In the genomic region with DNA sequence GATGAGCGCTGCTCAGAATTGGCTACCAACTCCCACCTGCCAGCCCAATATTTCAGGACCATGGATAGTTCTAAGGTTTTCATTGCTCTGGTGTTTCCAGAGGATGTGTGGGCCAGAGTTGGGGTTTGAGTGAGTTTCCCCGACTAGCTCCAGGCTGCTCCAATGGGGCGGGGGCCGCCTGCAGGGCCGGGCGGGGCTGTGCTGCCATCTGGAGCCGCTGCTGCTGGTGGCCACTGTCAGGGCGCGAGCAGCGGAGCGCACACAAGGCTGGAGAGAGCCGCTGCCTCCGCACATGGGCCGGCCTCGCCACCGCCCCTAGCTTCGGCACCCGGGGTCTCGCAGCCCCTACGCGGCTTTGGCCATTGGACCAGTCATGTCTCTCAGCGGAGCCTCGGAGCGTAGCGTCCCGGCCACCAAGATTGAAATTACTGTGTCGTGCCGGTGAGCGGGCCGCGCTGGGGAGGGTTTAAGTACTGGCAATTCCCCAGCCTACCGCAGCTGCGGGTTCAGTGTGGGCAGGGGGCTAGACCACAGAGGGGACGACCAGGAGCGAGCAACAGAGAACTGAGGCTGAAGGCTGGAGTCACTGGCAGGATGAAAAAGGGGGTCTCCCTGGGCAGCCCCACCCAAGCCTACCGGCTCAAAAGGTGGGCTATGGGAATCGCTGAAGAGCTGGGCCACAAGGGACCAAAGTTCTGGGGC, we compare ENCODE assay signal across 8 mouse cellular contexts. TPM values are rescaled to one million over a fixed set of nuclear protein-coding genes. Genes with fewer than 3 reads are reported as not detected.
DNase-seq lines count a peak whose midpoint lies in the region; ATAC-seq lines count a peak whose summit lies in the region.

Gene Cpne9 (plus strand): TSS at position 207 of the 702 bp plus-strand sequence.

- no peaks in the 10 kb centered on the region for H3K9me3 ChIP-seq in lung, embryonic 16.5 days (ENCODE audit: control insufficient read depth, low read length)
- no peaks in the 10 kb centered on the region for H3K9me3 ChIP-seq in midbrain, embryonic 10.5 days (replicated peaks)
- no peaks in the 10 kb centered on the region for H3K9me3 ChIP-seq in stomach, embryonic 16.5 days (replicated peaks; ENCODE audit: control insufficient read depth, low read length)

- DNase-seq in lung, adult 18-20 months: no peak
- peak; percentile 36 for DNase-seq in cerebellum, adult 8-10 months
- DNase-seq in kidney, postnatal 14 days: peak; percentile 27
- DNase-seq in midbrain, embryonic 10.5 days (ENCODE audit: low spot score): peak; percentile 64
- no peak for DNase-seq in ovary, adult 18-20 months (ENCODE audit: low spot score)

- H3K27ac ChIP-seq in lung, embryonic 16.5 days (ENCODE audit: low read length): no peak within 1 kb of the TSS
- no peak within 1 kb of the TSS for H3K27ac ChIP-seq in midbrain, embryonic 10.5 days (replicated peaks)
- H3K27ac ChIP-seq in stomach, embryonic 16.5 days (ENCODE audit: low read length): no peak within 1 kb of the TSS

- no peak within 1 kb of the TSS for H3K9ac ChIP-seq in lung, embryonic 16.5 days (ENCODE audit: low read length)
- H3K9ac ChIP-seq in stomach, embryonic 16.5 days (ENCODE audit: low read length): no peak within 1 kb of the TSS

- peak; percentile 66; the same call in 1 of the 2 replicates for ATAC-seq in lung, embryonic 16.5 days (ENCODE audit: low read depth)
- peak; percentile 60 for ATAC-seq in frontal cortex, adult (ENCODE audit: low TSS enrichment)
- no peak for ATAC-seq in stomach, embryonic 16.5 days (ENCODE audit: insufficient read depth, low FRiP score)

- WGBS in lung, embryonic 16.5 days: 3% methylated on average over 36 of the region's 37 CpGs
- 2% methylated on average over 37 of the region's 37 CpGs for WGBS in midbrain, embryonic 10.5 days
- 2% methylated on average over 37 of the region's 37 CpGs for WGBS in stomach, embryonic 16.5 days

- peak within 1 kb of the TSS; percentile 17 for H3K4me3 ChIP-seq in lung, embryonic 16.5 days (ENCODE audit: low read length)
- peak within 1 kb of the TSS; percentile 45 for H3K4me3 ChIP-seq in midbrain, embryonic 10.5 days
- peak within 1 kb of the TSS; percentile 19 for H3K4me3 ChIP-seq in stomach, embryonic 16.5 days (replicated peaks; ENCODE audit: low read length)

- peak within 1 kb of the TSS; percentile 38 for H3K4me2 ChIP-seq in lung, embryonic 16.5 days (ENCODE audit: low read depth, low read length)
- H3K4me2 ChIP-seq in stomach, embryonic 16.5 days (ENCODE audit: low read depth, low read length): peak within 1 kb of the TSS; percentile 23

- peaks cover 5% of the 10 kb centered on the region; the same call in 1 of the 2 replicates for H3K4me1 ChIP-seq in lung, embryonic 16.5 days (replicated peaks; ENCODE audit: control insufficient read depth, insufficient read depth, low read length)
- peaks cover 30% of the 10 kb centered on the region for H3K4me1 ChIP-seq in midbrain, embryonic 10.5 days
- peaks cover 5% of the 10 kb centered on the region; the same call in 1 of the 2 replicates for H3K4me1 ChIP-seq in stomach, embryonic 16.5 days (ENCODE audit: control insufficient read depth, insufficient read depth, low read length)

- H3K27me3 ChIP-seq in lung, embryonic 16.5 days (ENCODE audit: control insufficient read depth, insufficient read depth, low read depth, low read length): peaks cover 29% of the 10 kb centered on the region
- peaks cover 57% of the 10 kb centered on the region for H3K27me3 ChIP-seq in midbrain, embryonic 10.5 days (ENCODE audit: low read depth, poor library complexity, severe bottlenecking)
- H3K27me3 ChIP-seq in stomach, embryonic 16.5 days (ENCODE audit: control insufficient read depth, insufficient read depth, low read length): peaks cover 31% of the 10 kb centered on the region

- peaks cover 3% of the 10 kb centered on the region; the same call in 1 of the 2 replicates for H3K36me3 ChIP-seq in lung, embryonic 16.5 days (ENCODE audit: control insufficient read depth, insufficient read depth, low read length)
- H3K36me3 ChIP-seq in midbrain, embryonic 10.5 days: peaks cover 22% of the 10 kb centered on the region
- H3K36me3 ChIP-seq in stomach, embryonic 16.5 days (ENCODE audit: control insufficient read depth, insufficient read depth, low read length): no peaks in the 10 kb centered on the region

RNA-seq across cellular contexts. Expression of gene Cpne9, which starts in this region (rescaled TPM):
- 0.10 TPM in 1 of 2 replicates, not detected in the other for polyA plus RNA-seq in lung, embryonic 16.5 days (2015; fragmentation: Nextera tagmentation; extraction: Ambion mirVana)
- polyA plus RNA-seq in midbrain, embryonic 10.5 days (2016; fragmentation: Nextera tagmentation; extraction: Ambion mirVana): 0.27 and 0.38 TPM in 2 replicates
- 0.06 TPM in 1 of 2 replicates, not detected in the other for polyA plus RNA-seq in stomach, embryonic 16.5 days (2015; fragmentation: Nextera tagmentation; extraction: Ambion mirVana)

Comparison
In these comparisons a context has a peak if more than half of its experiments do, and no peak if none do; other contexts are left out.
1. Peak in ATAC-seq, H3K4me3 ChIP-seq and H3K4me2 ChIP-seq in lung, embryonic 16.5 days; RNA of the gene not detected or under 1 TPM.
2. Peak in DNase-seq and H3K4me3 ChIP-seq in midbrain, embryonic 10.5 days; RNA of the gene not detected or under 1 TPM.
3. DNase-seq: peak in cerebellum, adult 8-10 months (single experiment) and kidney, postnatal 14 days (single experiment); none in lung, adult 18-20 months (0 of 2) and ovary, adult 18-20 months (single experiment).
4. Peak in every context shown above with its lines, with median percentiles within 50 percentile points of each other: H3K4me3 ChIP-seq.